Mouse (Mus musculus) kidney, adult 11 months (tissue): ENCODE measurements around the gene Cdkn2aipnl.

Experiments used
- DNase-seq: peaks from one replicate; pipeline ENCODE4 v3.0.0; 2022

The Cdkn2aipnl gene

GRCm38 (mm10) chr11:52011011-52011410 is 43.5 kb downstream of the Cdkn2aipnl start:
- DNase-seq, result no peak

GRCm38 (mm10) chr11:52011541-52011940 is 44.1 kb downstream of the Cdkn2aipnl start:
- DNase-seq, result no peak

- no peak for DNase-seq
Measured at GRCm38 (mm10) chr11:52018217-52018616, 50.8 kb downstream of the Cdkn2aipnl start.
